Mouse (Mus musculus) liver, embryonic 14.5 days (tissue): ENCODE measurements around the gene Amdhd2. TPM values are rescaled to one million over a fixed set of nuclear protein-coding genes. Genes with fewer than 3 reads are reported as not detected.
A peak's percentile ranks its signal among the peaks of the same experiment; 100 is the strongest.

Experiments
- ATAC-seq: fragments of 200-750 bp; cut with Nextera tagmentation; 2 replicates; pipeline ENCODE4 v1.8.0; 2017; ENCODE audit warnings: moderate number of reproducible peaks, mild to moderate bottlenecking, moderate library complexity; ENCODE audit not compliant: insufficient read depth
- DNase-seq, 3 experiments: peaks; one replicate each; pipeline ENCODE4 v3.0.0-alpha.2; 2012 to 2013; ENCODE audit warnings: low read depth in 3 of 3, low spot score in 3 of 3
- H3K27ac ChIP-seq: fragments of 300-500 bp; sonication (generic); 2 replicates; pipeline ENCODE4 v1.5.1; 2014; ENCODE audit warnings: moderate library complexity, mild to moderate bottlenecking, control low read depth, inconsistent platforms
- H3K27me3 ChIP-seq: fragments of 300-500 bp; sonication (generic); 2 replicates; pipeline ENCODE4 v1.6.1; 2014; ENCODE audit warnings: mild to moderate bottlenecking, low read length, moderate library complexity; ENCODE audit not compliant: control insufficient read depth, insufficient read depth
- H3K36me3 ChIP-seq: fragments of 300-500 bp; sonication (generic); replicated peaks from 2 replicates; pipeline ENCODE4 v1.6.1; 2014; ENCODE audit warnings: low read depth; ENCODE audit not compliant: control insufficient read depth, insufficient read depth
- H3K4me1 ChIP-seq, 2 experiments: fragments of 200-500 bp in 1 of 2; fragments of 300-500 bp in 1 of 2; sonication (generic) in 1 of 2; replicated peaks; 2 replicates each; pipeline ENCODE4 v1.6.1; 2012 to 2014; ENCODE audit warnings: antibody characterized with exemption in 1 of 2, inconsistent platforms in 1 of 2, low read length in 1 of 2; ENCODE audit not compliant: control insufficient read depth in 2 of 2, insufficient read depth in 2 of 2
- H3K4me2 ChIP-seq: fragments of 300-500 bp; sonication (generic); 2 replicates; pipeline ENCODE4 v1.6.1; 2014; ENCODE audit warnings: low read depth, mild to moderate bottlenecking, control low read depth, moderate library complexity
- H3K4me3 ChIP-seq, 2 experiments: fragments of 200-500 bp in 1 of 2; fragments of 300-500 bp in 1 of 2; sonication (generic) in 1 of 2; 2 replicates each; pipeline ENCODE4 v1.5.1; 2012 to 2014; ENCODE audit warnings: low read depth in 2 of 2, low read length in 2 of 2, mild to moderate bottlenecking in 2 of 2, control low read depth in 1 of 2, inconsistent platforms in 1 of 2, moderate library complexity in 1 of 2; ENCODE audit not compliant: insufficient read depth in 1 of 2
- H3K9ac ChIP-seq: fragments of 300-500 bp; sonication (generic); replicated peaks from 2 replicates; pipeline ENCODE4 v1.6.1; 2014; ENCODE audit warnings: mild to moderate bottlenecking, control low read depth, moderate library complexity
- H3K9me3 ChIP-seq: fragments of 300-500 bp; sonication (generic); 2 replicates; pipeline ENCODE4 v1.6.1; 2016; ENCODE audit warnings: low read length, mixed read lengths; ENCODE audit not compliant: control insufficient read depth
- CTCF ChIP-seq: IDR thresholded peaks from 2 replicates; pipeline ENCODE4 v1.5.1; 2016; ENCODE audit warnings: antibody characterized with exemption, low read depth, control low read depth
- EP300 ChIP-seq: IDR thresholded peaks from 2 replicates; pipeline ENCODE4 v1.6.1; 2016; ENCODE audit warnings: antibody characterized with exemption, low read depth
- WGBS: fragments of 180-500 bp; shearing (Covaris S2); extraction: QIAGEN DNeasy Blood & Tissue Kit; methylation state at CpG from one replicate; pipeline ENCODE4 v1.1.7; 2014; ENCODE audit not compliant: insufficient replicate concordance; 5-methylcytosine and 5-hydroxymethylcytosine counted together
- polyA plus RNA-seq, 2 experiments: library from polyadenylated mRNA; depleted of rRNA in 1 of 2; stranded (reverse) in 1 of 2; unstranded in 1 of 2; fragments of >200 nt; fragmentation: Nextera tagmentation in 1 of 2; extraction: Ambion mirVana in 1 of 2; gene quantifications; 2 replicates each; pipeline versions ENCODE4 v1.2.1 to v1.2.3; 2012 to 2014

Gene Amdhd2
- polyA plus RNA-seq (2012; rRNA removed), result 11.6 and 12.7 TPM in 2 replicates
- 17.6 and 21.7 TPM in 2 replicates for polyA plus RNA-seq (2014; fragmentation: Nextera tagmentation; extraction: Ambion mirVana)

DNA sequence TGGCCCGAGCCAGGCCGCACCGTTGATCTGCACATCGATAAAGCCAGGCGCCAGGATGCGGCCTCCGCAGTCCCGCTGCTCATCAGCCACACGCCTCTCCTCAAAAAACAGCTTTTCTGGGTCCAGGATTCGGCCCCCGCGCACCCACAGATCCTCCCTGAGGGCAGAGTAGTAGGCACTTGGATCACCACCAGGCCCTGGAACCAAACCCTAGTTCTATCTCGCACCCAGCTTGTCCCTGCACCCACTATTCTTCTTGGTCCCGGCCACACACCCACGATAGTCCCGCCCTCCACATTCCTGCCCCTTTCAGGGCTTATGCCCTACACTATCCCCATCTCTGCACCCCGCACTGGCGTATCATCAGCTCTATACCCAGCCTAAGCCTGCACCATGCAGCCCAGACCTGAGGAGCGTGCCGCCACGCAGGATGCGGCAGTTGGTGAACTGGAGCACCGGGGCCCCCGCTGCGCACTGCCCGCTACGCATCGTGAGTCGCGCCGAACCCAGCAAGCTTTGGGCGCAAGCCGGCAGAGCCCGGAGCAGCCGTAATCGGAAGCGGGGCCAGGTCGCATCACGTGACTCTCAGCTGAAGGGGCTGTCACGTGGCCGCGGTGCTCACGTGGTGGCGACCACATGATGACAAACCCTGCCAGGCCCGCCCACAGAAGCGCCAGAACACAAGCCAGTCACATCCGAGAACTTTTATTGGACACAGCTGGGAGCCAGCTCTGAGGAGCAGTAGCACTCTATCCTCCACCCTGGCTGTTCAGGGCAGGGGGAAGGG is at the start of gene Amdhd2:
TSS of gene Amdhd2 (minus strand) at position 591 of the 787 bp plus-strand sequence.
- peak within 1 kb of the TSS; percentile 87 for H3K27ac ChIP-seq
- peaks cover 15 to 29% of the 10 kb centered on the region in 2 experiments for H3K4me1 ChIP-seq
- ATAC-seq, result peak; percentile 86
- H3K27me3 ChIP-seq, result no peaks in the 10 kb centered on the region
- peak; percentile 43; the same call in 1 of the 2 replicates for TF ChIP-seq EP300
- TF ChIP-seq CTCF, result no peak
- H3K36me3 ChIP-seq, result peaks cover 14% of the 10 kb centered on the region
- under 1% methylated on average over 47 of the region's 47 CpGs for WGBS
- H3K4me2 ChIP-seq, result peak within 1 kb of the TSS; percentile 95
- H3K9ac ChIP-seq, result peak within 1 kb of the TSS; percentile 84
- H3K4me3 ChIP-seq, result peak within 1 kb of the TSS; percentile 61 to 88
- no peaks in the 10 kb centered on the region for H3K9me3 ChIP-seq
- DNase-seq, result peak; percentile 92 to 94 (median 92)

DNA sequence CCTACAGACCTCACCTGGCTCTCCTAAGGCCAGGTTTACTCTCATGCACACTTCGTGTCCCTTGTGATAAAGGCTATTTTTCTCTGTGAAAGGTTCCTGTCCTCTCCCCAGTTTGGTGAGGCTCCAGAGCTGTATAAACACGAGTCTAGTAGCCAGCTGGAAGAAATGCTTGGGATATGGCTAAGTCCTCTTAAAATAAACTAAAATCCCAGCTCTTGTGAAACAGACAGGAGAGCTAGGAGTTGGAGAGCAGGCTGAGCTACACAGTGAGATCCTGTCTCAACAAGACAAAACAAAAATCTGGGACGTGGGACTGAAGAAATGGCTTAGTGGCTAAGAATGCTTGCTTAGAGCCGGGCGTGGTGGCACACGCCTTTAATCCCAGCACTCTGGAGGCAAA is 49.6 kb upstream of the Amdhd2 start:
- peaks cover 3% of the 10 kb centered on the region; the same call in 1 of the 2 replicates for H3K27me3 ChIP-seq
- TF ChIP-seq EP300 (no peak), CTCF (no peak)
- DNase-seq, result no peak
- no peaks in the 10 kb centered on the region for H3K9me3 ChIP-seq
- H3K27ac ChIP-seq, result no peak overlapping the region
- no peak overlapping the region for H3K4me3 ChIP-seq
- peaks cover 27 to 37% of the 10 kb centered on the region in 2 experiments for H3K4me1 ChIP-seq
- H3K9ac ChIP-seq, result no peak overlapping the region
- H3K36me3 ChIP-seq, result peaks cover 33% of the 10 kb centered on the region
- WGBS, result 59% methylated on average over 6 of the region's 6 CpGs
- no peak overlapping the region for H3K4me2 ChIP-seq
- ATAC-seq, result no peak

DNA sequence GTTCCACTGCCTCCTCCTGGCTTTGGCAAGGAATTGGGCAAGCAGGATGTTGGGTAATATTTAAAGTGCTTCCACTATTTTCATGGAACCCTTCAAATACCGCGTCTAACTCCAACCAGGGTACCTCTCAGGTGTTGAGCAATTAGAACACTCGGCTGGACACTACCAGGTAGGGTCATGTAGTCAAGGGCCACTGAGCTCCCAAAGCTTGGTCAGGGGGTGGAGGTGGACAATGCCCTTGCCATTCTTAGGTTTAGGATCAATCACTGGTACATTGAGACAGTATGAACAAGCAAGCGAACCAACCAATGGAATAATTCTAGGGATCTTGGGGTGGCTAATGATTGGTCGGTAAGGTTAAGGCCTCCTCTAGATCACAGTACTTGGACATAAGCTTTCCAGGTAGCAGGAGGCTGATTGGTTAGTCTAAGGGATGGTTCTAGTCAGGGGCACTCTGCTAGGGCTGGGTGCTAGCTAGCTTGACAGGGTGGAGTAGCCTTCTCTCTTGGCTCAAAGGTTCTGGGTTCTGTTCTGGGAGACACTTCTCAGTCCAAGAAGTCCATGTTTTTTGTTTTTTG is 49.0 kb upstream of the Amdhd2 start:
- peaks cover 34 to 42% of the 10 kb centered on the region in 2 experiments for H3K4me1 ChIP-seq

DNA sequence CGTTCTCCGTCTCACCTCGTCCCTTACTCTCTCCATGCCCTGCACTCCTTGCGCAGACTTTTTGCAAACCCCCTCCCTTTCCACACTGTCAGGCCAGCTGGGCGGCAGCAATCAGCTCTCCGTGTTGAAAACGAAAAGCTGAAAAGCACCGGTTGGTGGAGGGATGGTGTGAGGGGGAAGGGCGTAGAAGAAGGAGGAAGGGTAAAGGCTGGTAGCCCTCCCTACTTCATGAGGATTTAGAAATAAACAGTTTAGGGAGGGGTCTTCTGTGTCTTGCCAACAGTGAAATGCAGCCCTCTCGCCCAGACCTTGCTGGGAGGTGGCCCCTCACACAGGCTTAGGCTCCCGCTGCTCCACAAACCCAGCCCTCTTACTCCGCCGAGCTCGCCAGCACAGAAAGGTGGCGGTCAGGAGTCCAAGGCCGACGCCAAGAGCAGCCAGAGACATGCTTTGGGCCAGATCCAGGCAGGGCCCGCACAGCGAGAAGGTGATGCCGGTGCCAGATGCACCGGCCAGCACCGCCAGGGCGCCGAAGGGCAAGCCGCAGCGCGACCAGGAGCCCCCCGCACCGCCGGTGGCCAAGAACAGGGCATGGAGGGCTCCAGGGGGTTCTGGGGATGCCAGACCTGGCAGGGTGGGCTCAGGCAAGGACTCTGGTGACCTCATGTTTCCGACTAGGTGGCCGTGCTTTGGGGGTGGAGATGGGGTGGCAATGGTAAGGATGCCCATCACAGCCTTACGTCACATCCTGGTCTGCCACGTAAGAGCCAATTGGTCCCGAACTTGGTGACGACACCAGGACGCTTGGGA is 48.3 kb upstream of the Amdhd2 start:
- H3K36me3 ChIP-seq, result peaks cover 21% of the 10 kb centered on the region
- WGBS, result 7% methylated on average over 37 of the region's 37 CpGs
- no peak for TF ChIP-seq EP300
- no peak for TF ChIP-seq CTCF
- no peaks in the 10 kb centered on the region for H3K9me3 ChIP-seq
- H3K4me3 ChIP-seq, result peak overlapping the region; percentile 46 to 47
- peak overlapping the region; percentile 42 for H3K9ac ChIP-seq
- ATAC-seq, result no peak
- H3K27me3 ChIP-seq, result peaks cover 3% of the 10 kb centered on the region; the same call in 1 of the 2 replicates
- no peak overlapping the region for H3K27ac ChIP-seq
- DNase-seq, result peak in 2 of 3 experiments; percentile 57 to 59
- H3K4me1 ChIP-seq, result peaks cover 40 to 49% of the 10 kb centered on the region in 2 experiments
- H3K4me2 ChIP-seq, result peak overlapping the region; percentile 73

More for the DNA sequence above, 49.0 kb upstream of the Amdhd2 start:
- TF ChIP-seq EP300 (no peak), CTCF (peak; percentile 62)
- 29% methylated on average over 5 of the region's 5 CpGs for WGBS
- H3K36me3 ChIP-seq, result peaks cover 27% of the 10 kb centered on the region
- no peak overlapping the region; the same call in 1 of the 2 replicates for H3K9ac ChIP-seq
- H3K4me2 ChIP-seq, result peak overlapping the region; percentile 73
- no peak for DNase-seq
- no peaks in the 10 kb centered on the region for H3K9me3 ChIP-seq
- peaks cover 3% of the 10 kb centered on the region; the same call in 1 of the 2 replicates for H3K27me3 ChIP-seq
- H3K27ac ChIP-seq, result no peak overlapping the region
- H3K4me3 ChIP-seq, result peak overlapping the region; percentile 46 to 47; a peak in 3 of 4 replicates
- ATAC-seq, result no peak
